Mouse (Mus musculus) ES-Bruce4 (cell line): ENCODE results near the gene Ikzf4. TPM values are rescaled to one million over a fixed set of nuclear protein-coding genes. Genes with fewer than 3 reads are reported as not detected.
A peak's percentile ranks its signal among the peaks of the same experiment; 100 is the strongest.

Experiments used
- H3K27ac ChIP-seq: 2 replicates; pipeline ENCODE4 v1.5.1; 2012; ENCODE audit warnings: low read length, inconsistent platforms; ENCODE audit not compliant: insufficient read depth
- H3K27me3 ChIP-seq: 2 replicates; pipeline ENCODE4 v1.6.1; 2012; ENCODE audit warnings: mild to moderate bottlenecking, low read length, inconsistent platforms; ENCODE audit not compliant: control insufficient read depth, poor library complexity, insufficient read depth, severe bottlenecking
- H3K36me3 ChIP-seq: 2 replicates; pipeline ENCODE4 v1.6.1; 2012; ENCODE audit warnings: inconsistent platforms, mild to moderate bottlenecking, low read length, moderate library complexity; ENCODE audit not compliant: control insufficient read depth, poor library complexity, insufficient read depth, severe bottlenecking
- H3K4me1 ChIP-seq: one replicate; pipeline ENCODE4 v1.8.1; 2011; ENCODE audit warnings: low read length; ENCODE audit not compliant: control insufficient read depth, insufficient read depth
- H3K4me3 ChIP-seq: 2 replicates; pipeline ENCODE4 v1.5.1; 2011; ENCODE audit warnings: low read depth, mild to moderate bottlenecking, low read length
- H3K9ac ChIP-seq: 2 replicates; pipeline ENCODE4 v1.6.1; 2012; ENCODE audit warnings: low read depth, mild to moderate bottlenecking, inconsistent platforms; ENCODE audit not compliant: poor library complexity, severe bottlenecking
- H3K9me3 ChIP-seq: replicated peaks from 2 replicates; pipeline ENCODE4 v1.6.1; 2012; ENCODE audit warnings: mild to moderate bottlenecking, low read length, inconsistent platforms; ENCODE audit not compliant: control insufficient read depth, poor library complexity, insufficient read depth, severe bottlenecking
- CTCF ChIP-seq: IDR thresholded peaks from one replicate; pipeline ENCODE4 v1.8.1; 2011; ENCODE audit warnings: low read depth, low read length
- EP300 ChIP-seq: IDR thresholded peaks from 2 replicates; pipeline ENCODE4 v1.6.1; 2011; ENCODE audit warnings: low read depth, low read length; ENCODE audit not compliant: insufficient read depth
- POLR2A ChIP-seq: IDR thresholded peaks from one replicate; pipeline ENCODE4 v1.8.1; 2011; ENCODE audit warnings: low read length; ENCODE audit not compliant: insufficient read depth
- polyA plus RNA-seq: library from polyadenylated mRNA; stranded (reverse); fragments of >200 nt; gene quantifications from 2 replicates; pipeline ENCODE4 v1.2.4, GENCODE M21; 2011; ENCODE audit warnings: low read depth; ENCODE audit not compliant: missing spikeins, insufficient read depth, insufficient read length

Gene Ikzf4
- polyA plus RNA-seq, 1 experiment, result 9.8 TPM

- H3K36me3 ChIP-seq, result no peaks in the 10 kb centered on the region
- H3K9me3 ChIP-seq, result no peaks in the 10 kb centered on the region; the same call in 1 of the 2 replicates
- H3K27ac ChIP-seq, result no peak overlapping the region
- peak overlapping the region; percentile 59 for H3K4me3 ChIP-seq
- TF ChIP-seq CTCF (no peak), EP300 (no peak), POLR2A (no peak)
- peak overlapping the region; percentile 34 for H3K9ac ChIP-seq
- peaks cover 2% of the 10 kb centered on the region for H3K4me1 ChIP-seq
- no peaks in the 10 kb centered on the region for H3K27me3 ChIP-seq
These were observed 623 bp upstream of the Ikzf4 start for GRCm38 (mm10) chr10:128646139-128647089.

GRCm38 (mm10) chr10:128642749-128643148 lies 3.0 kb downstream of the Ikzf4 start:
- H3K36me3 ChIP-seq, result no peaks in the 10 kb centered on the region
- H3K4me3 ChIP-seq, result no peak overlapping the region
- peaks cover 4% of the 10 kb centered on the region for H3K4me1 ChIP-seq
- no peak for TF ChIP-seq POLR2A
- no peak for TF ChIP-seq EP300
- TF ChIP-seq CTCF, result no peak
- no peaks in the 10 kb centered on the region for H3K27me3 ChIP-seq
- no peaks in the 10 kb centered on the region for H3K9me3 ChIP-seq
- H3K9ac ChIP-seq, result no peak overlapping the region
- H3K27ac ChIP-seq, result no peak overlapping the region

GRCm38 (mm10) chr10:128641871-128642270 lies 3.9 kb downstream of the Ikzf4 start:
- Histone ChIP-seq H3K9ac (no peak overlapping the region), H3K27me3 (no peaks in the 10 kb centered on the region), H3K4me1 (peaks cover 4% of the 10 kb centered on the region), H3K9me3 (no peaks in the 10 kb centered on the region), H3K27ac (no peak overlapping the region), H3K4me3 (no peak overlapping the region), H3K36me3 (no peaks in the 10 kb centered on the region)
- no peak for TF ChIP-seq POLR2A
- TF ChIP-seq EP300, result no peak
- TF ChIP-seq CTCF, result no peak

- no peaks in the 10 kb centered on the region for H3K27me3 ChIP-seq
- no peaks in the 10 kb centered on the region for H3K9me3 ChIP-seq
- H3K27ac ChIP-seq, result no peak overlapping the region
- peaks cover 6% of the 10 kb centered on the region for H3K4me1 ChIP-seq
- no peak overlapping the region for H3K4me3 ChIP-seq
- TF ChIP-seq POLR2A (no peak), EP300 (no peak), CTCF (no peak)
- no peaks in the 10 kb centered on the region for H3K36me3 ChIP-seq
- peak overlapping the region; percentile 19; the same call in 1 of the 2 replicates for H3K9ac ChIP-seq
These were observed 4.9 kb downstream of the Ikzf4 start for GRCm38 (mm10) chr10:128640891-128641290.

- TF ChIP-seq POLR2A, result no peak
- no peak for TF ChIP-seq EP300
- TF ChIP-seq CTCF, result no peak
- H3K4me1 ChIP-seq, result peaks cover 6% of the 10 kb centered on the region
- H3K9me3 ChIP-seq, result no peaks in the 10 kb centered on the region
- no peaks in the 10 kb centered on the region for H3K36me3 ChIP-seq
- H3K4me3 ChIP-seq, result no peak overlapping the region
- H3K27me3 ChIP-seq, result no peaks in the 10 kb centered on the region
- H3K9ac ChIP-seq, result no peak overlapping the region
- H3K27ac ChIP-seq, result no peak overlapping the region
These were observed 5.8 kb downstream of the Ikzf4 start for GRCm38 (mm10) chr10:128639999-128640398.

GRCm38 (mm10) chr10:128637011-128637410 lies 8.8 kb downstream of the Ikzf4 start:
- Histone ChIP-seq H3K4me1 (peaks cover 15% of the 10 kb centered on the region), H3K9me3 (no peaks in the 10 kb centered on the region), H3K9ac (no peak overlapping the region), H3K27ac (no peak overlapping the region), H3K27me3 (no peaks in the 10 kb centered on the region), H3K36me3 (no peaks in the 10 kb centered on the region), H3K4me3 (no peak overlapping the region)
- TF ChIP-seq CTCF (no peak), POLR2A (no peak), EP300 (no peak)
